Mouse (Mus musculus): ENCODE measurements around the gene Tmem260. TPM values are rescaled to one million over a fixed set of nuclear protein-coding genes. Genes with fewer than 3 reads are reported as not detected.

Tmem260 gene
- 7.5 and 9.3 TPM in 2 replicates for polyA plus RNA-seq (2012; rRNA removed)

DNA sequence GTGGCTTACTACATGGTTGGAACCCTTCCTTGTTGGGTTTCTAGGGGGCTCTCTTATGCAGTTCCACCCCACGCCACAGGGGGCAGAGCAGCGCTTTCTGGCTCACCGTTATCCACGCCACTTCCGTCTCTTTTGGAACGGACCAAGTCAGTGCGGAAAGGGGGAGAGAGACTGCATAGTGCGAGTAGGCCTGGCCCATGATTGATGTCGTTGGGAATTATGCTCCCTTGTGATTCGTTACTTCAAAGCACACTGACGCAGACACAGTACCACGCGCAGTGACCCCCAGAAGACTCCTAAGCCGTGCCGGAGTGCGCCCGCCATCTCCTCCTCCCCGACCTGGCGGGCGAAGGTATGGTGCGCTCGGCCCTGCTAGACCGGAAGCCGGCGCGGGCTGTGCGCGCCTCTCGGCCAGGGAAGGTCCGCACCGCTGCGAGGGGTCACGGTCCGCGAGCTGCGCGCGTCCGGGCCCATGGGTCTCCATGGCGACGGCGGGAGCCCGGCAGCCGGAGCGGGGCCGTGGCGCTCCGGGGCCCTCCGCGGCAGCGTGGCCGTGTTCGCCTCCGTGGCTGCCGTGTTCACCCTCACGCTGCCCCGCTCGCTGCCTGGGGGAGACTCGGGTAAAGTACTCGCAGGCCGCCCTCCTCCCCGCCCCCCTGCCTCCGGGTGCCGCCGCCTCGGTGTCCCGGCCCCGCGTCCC, at the start of gene Tmem260:
TSS of gene Tmem260 (plus strand) at position 141 of the 700 bp plus-strand sequence.
- Histone ChIP-seq H3K4me1 (ENCODE audit: control insufficient read depth, insufficient read depth, low read length) (no peaks in the 10 kb centered on the region; the same call in 1 of the 2 replicates), H3K27ac (ENCODE audit: control insufficient read depth, insufficient read depth, low read depth, low read length) (peak within 1 kb of the TSS; percentile 100)
- TF ChIP-seq CTCF (IDR thresholded peaks at IDR 0.05; ENCODE audit: control insufficient read depth, insufficient read depth, insufficient replicate concordance, low read depth, low read length): peak; percentile 95
- TF ChIP-seq POLR2A (IDR thresholded peaks at IDR 0.05; ENCODE audit: control insufficient read depth, low read depth, low read length): peak; percentile 90

DNA sequence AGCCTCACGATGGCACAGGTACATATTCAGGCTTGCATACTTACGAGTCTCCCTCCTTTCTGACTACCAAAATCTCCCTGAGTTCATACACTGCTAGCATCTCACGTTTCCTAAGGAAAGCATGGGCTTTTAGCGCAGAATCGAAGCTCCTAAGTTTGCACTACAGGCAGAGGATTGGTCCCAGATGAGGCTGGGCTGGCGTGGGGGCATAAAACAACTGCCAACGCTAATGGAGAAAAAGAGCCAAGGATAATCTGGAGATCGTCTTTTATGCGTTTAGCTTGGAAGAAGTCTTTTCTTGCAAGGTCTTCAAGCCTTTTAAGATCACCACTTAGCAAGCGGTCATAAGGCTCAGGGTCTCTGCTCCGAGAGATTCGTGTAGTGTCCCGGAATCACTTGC, 39.8 kb upstream of the Tmem260 start:
- TF ChIP-seq CTCF (IDR thresholded peaks at IDR 0.05; ENCODE audit: control insufficient read depth, insufficient read depth, insufficient replicate concordance, low read depth, low read length): no peak
- no peak overlapping the region for H3K27ac ChIP-seq (ENCODE audit: control insufficient read depth, insufficient read depth, low read depth, low read length)

More for the DNA sequence above, at the start of gene Tmem260:
- Histone ChIP-seq H3K27me3 (ENCODE audit: control insufficient read depth, insufficient read depth, low read length) (no peaks in the 10 kb centered on the region), H3K36me3 (ENCODE audit: control insufficient read depth, insufficient read depth, low read length) (no peaks in the 10 kb centered on the region), H3K4me3 (ENCODE audit: control insufficient read depth, low read depth, low read length) (peak within 1 kb of the TSS; percentile 100)

GRCm38 (mm10) chr14:48417064-48417463, 28.9 kb upstream of the Tmem260 start:
- no peak overlapping the region for H3K4me3 ChIP-seq (ENCODE audit: control insufficient read depth, low read depth, low read length)
- no peaks in the 10 kb centered on the region for H3K36me3 ChIP-seq (ENCODE audit: control insufficient read depth, insufficient read depth, low read length)
- no peaks in the 10 kb centered on the region for H3K27me3 ChIP-seq (ENCODE audit: control insufficient read depth, insufficient read depth, low read length)
- H3K27ac ChIP-seq (ENCODE audit: control insufficient read depth, insufficient read depth, low read depth, low read length): no peak overlapping the region
- H3K4me1 ChIP-seq (ENCODE audit: control insufficient read depth, insufficient read depth, low read length): no peaks in the 10 kb centered on the region
- TF ChIP-seq CTCF (IDR thresholded peaks at IDR 0.05; ENCODE audit: control insufficient read depth, insufficient read depth, insufficient replicate concordance, low read depth, low read length) (no peak), POLR2A (IDR thresholded peaks at IDR 0.05; ENCODE audit: control insufficient read depth, low read depth, low read length) (no peak)

More for the DNA sequence above, 39.8 kb upstream of the Tmem260 start:
- H3K36me3 ChIP-seq (ENCODE audit: control insufficient read depth, insufficient read depth, low read length): no peaks in the 10 kb centered on the region
- H3K4me3 ChIP-seq (ENCODE audit: control insufficient read depth, low read depth, low read length): no peak overlapping the region
- H3K27me3 ChIP-seq (ENCODE audit: control insufficient read depth, insufficient read depth, low read length): no peaks in the 10 kb centered on the region
- no peaks in the 10 kb centered on the region for H3K4me1 ChIP-seq (ENCODE audit: control insufficient read depth, insufficient read depth, low read length)

GRCm38 (mm10) chr14:48418264-48418663, 27.7 kb upstream of the Tmem260 start:
- no peak overlapping the region for H3K4me3 ChIP-seq (ENCODE audit: control insufficient read depth, low read depth, low read length)
- no peak overlapping the region for H3K27ac ChIP-seq (ENCODE audit: control insufficient read depth, insufficient read depth, low read depth, low read length)
- H3K36me3 ChIP-seq (ENCODE audit: control insufficient read depth, insufficient read depth, low read length): no peaks in the 10 kb centered on the region
- no peaks in the 10 kb centered on the region for H3K4me1 ChIP-seq (ENCODE audit: control insufficient read depth, insufficient read depth, low read length)
- no peaks in the 10 kb centered on the region for H3K27me3 ChIP-seq (ENCODE audit: control insufficient read depth, insufficient read depth, low read length)
- TF ChIP-seq CTCF (IDR thresholded peaks at IDR 0.05; ENCODE audit: control insufficient read depth, insufficient read depth, insufficient replicate concordance, low read depth, low read length): no peak
- no peak for TF ChIP-seq POLR2A (IDR thresholded peaks at IDR 0.05; ENCODE audit: control insufficient read depth, low read depth, low read length)

DNA sequence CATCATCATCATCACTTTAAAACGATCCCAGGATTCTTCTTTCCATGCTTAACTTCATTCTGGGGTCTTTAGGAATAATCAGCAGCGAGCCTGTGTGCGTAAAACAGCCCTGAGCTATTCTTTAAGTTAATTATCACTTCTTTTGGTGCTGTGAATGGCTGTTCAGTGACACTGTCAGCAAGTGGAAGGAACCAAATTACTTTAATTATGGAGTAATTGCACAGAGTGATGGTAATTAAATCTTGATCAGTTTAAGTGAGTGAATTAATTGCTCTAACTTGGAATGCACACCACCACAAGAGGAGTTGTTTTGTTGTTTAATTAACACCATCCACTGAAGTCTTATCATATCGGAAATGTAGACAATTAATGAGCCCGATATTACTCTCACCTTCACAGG, 27.3 kb upstream of the Tmem260 start:
- Histone ChIP-seq H3K36me3 (ENCODE audit: control insufficient read depth, insufficient read depth, low read length) (no peaks in the 10 kb centered on the region), H3K4me1 (ENCODE audit: control insufficient read depth, insufficient read depth, low read length) (no peaks in the 10 kb centered on the region), H3K4me3 (ENCODE audit: control insufficient read depth, low read depth, low read length) (no peak overlapping the region), H3K27me3 (ENCODE audit: control insufficient read depth, insufficient read depth, low read length) (no peaks in the 10 kb centered on the region), H3K27ac (ENCODE audit: control insufficient read depth, insufficient read depth, low read depth, low read length) (no peak overlapping the region)
- no peak for TF ChIP-seq CTCF (IDR thresholded peaks at IDR 0.05; ENCODE audit: control insufficient read depth, insufficient read depth, insufficient replicate concordance, low read depth, low read length)
- no peak for TF ChIP-seq POLR2A (IDR thresholded peaks at IDR 0.05; ENCODE audit: control insufficient read depth, low read depth, low read length)

DNA sequence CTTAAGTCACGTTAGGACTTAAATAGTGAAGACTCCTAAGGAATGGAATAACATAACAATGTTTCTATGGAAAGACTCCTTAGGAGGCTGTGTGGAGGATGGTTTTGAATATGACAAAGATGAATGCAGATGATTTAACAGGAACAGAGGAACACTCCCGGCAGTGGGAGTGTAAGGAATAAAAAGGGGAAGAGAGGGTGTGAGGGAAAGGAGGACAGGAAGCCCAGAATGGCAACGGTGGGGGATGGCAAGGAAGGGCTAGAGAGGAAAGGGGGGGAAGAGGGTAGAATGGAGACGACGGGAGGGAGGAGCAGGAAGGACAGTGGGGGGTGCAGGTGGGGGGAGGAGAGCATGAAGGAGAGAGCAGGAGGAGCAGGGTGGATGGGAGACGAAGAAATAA, 24.4 kb upstream of the Tmem260 start:
- Histone ChIP-seq H3K27ac (ENCODE audit: control insufficient read depth, insufficient read depth, low read depth, low read length) (no peak overlapping the region), H3K4me3 (ENCODE audit: control insufficient read depth, low read depth, low read length) (no peak overlapping the region), H3K27me3 (ENCODE audit: control insufficient read depth, insufficient read depth, low read length) (no peaks in the 10 kb centered on the region)

GRCm38 (mm10) chr14:48421996-48422395, 23.9 kb upstream of the Tmem260 start:
- Histone ChIP-seq H3K4me3 (ENCODE audit: control insufficient read depth, low read depth, low read length) (no peak overlapping the region), H3K36me3 (ENCODE audit: control insufficient read depth, insufficient read depth, low read length) (no peaks in the 10 kb centered on the region), H3K27ac (ENCODE audit: control insufficient read depth, insufficient read depth, low read depth, low read length) (no peak overlapping the region), H3K27me3 (ENCODE audit: control insufficient read depth, insufficient read depth, low read length) (no peaks in the 10 kb centered on the region), H3K4me1 (ENCODE audit: control insufficient read depth, insufficient read depth, low read length) (no peaks in the 10 kb centered on the region)
- no peak for TF ChIP-seq POLR2A (IDR thresholded peaks at IDR 0.05; ENCODE audit: control insufficient read depth, low read depth, low read length)
- TF ChIP-seq CTCF (IDR thresholded peaks at IDR 0.05; ENCODE audit: control insufficient read depth, insufficient read depth, insufficient replicate concordance, low read depth, low read length): no peak

More for the DNA sequence above, 24.4 kb upstream of the Tmem260 start:
- Histone ChIP-seq H3K4me1 (ENCODE audit: control insufficient read depth, insufficient read depth, low read length) (no peaks in the 10 kb centered on the region), H3K36me3 (ENCODE audit: control insufficient read depth, insufficient read depth, low read length) (no peaks in the 10 kb centered on the region)
- TF ChIP-seq CTCF (IDR thresholded peaks at IDR 0.05; ENCODE audit: control insufficient read depth, insufficient read depth, insufficient replicate concordance, low read depth, low read length): no peak
- TF ChIP-seq POLR2A (IDR thresholded peaks at IDR 0.05; ENCODE audit: control insufficient read depth, low read depth, low read length): no peak
